Mouse (Mus musculus) urinary bladder, adult 18-20 months (tissue): ENCODE measurements around the gene Strn4.

Source experiments
- DNase-seq, 2 experiments: peaks; one replicate each; pipeline ENCODE4 v3.0.0; 2022; ENCODE audit warnings: low spot score in 2 of 2, mixed read lengths in 2 of 2

Gene Strn4

DNA sequence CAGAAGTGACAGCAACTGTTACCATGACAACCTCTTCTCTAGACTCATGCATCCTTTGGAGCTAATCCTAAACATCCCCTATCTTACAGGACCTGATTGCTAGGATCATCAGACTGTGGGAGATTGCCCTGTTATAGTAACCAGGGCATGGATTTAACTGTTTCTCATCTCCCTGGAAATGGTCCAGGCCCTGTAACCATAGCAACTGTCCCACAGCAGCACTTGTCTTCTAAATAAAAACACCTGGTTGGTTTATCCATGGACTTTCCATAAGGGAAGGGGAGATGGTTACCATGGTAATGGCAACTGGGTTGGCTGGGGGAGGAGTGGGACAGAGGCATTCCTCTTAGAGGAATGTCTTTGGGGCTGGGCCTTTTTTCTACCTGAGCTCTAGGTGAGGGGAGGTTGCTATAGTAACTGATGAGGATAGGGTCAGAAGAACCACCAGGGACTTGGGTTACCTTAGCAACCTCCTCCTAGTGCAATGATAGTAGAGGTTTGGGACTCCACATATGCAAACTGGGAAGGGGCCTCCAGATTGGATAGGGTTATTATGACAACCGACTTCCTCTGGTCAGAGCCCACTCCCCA is at the start of gene Strn4:
Strn4 (plus strand) TSS at position 539 of the 591 bp plus-strand sequence.
- no peak for DNase-seq

DNA sequence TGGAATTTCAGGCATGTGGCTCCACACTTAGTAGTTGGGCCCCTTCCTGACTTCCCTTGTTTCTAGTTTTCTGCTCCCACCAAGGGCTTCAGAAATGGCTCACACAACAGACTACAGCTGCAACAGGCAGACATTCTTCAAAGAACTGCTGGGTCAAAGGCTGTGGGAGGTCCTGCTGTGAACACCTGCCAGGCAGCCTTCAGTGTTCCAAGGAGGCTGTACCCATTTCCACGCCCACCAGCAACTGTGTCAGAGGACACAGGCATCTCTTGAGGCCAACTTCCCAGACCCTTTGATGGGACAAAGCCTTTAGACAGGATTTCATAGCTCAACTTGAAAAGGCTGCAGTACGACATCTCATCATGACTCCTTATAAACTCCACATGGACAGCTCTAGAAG is 49.2 kb upstream of the Strn4 start:
- DNase-seq: no peak

- DNase-seq: no peak
Observed at GRCm38 (mm10) chr7:16775888-16776287, 39.8 kb upstream of the Strn4 start.

GRCm38 (mm10) chr7:16780076-16780475 is 35.6 kb upstream of the Strn4 start:
- peak in 1 of 2 experiments; percentile 74 for DNase-seq

GRCm38 (mm10) chr7:16780825-16781554 is 34.7 kb upstream of the Strn4 start, which contains the start of gene Slc1a5:
Gene Slc1a5 (plus strand): TSS chr7:16781340.
- DNase-seq: peak; percentile 91 to 94

DNA sequence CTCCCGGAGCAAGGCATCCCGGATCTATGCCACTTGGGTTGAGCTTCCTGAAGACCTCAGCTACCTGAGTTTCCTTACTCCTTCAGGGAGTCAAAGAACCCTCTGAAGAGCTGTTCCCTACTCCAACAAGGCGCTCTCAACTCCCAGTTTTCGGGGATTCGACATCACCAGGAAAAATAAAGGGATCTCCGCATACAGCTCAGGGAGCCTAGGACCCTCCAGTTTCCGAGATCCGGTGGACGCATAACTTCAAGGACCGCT is 34.2 kb upstream of the Strn4 start:
- no peak for DNase-seq

GRCm38 (mm10) chr7:16781816-16782554 is 33.7 kb upstream of the Strn4 start:
- DNase-seq: peak in 1 of 2 experiments; percentile 46

DNA sequence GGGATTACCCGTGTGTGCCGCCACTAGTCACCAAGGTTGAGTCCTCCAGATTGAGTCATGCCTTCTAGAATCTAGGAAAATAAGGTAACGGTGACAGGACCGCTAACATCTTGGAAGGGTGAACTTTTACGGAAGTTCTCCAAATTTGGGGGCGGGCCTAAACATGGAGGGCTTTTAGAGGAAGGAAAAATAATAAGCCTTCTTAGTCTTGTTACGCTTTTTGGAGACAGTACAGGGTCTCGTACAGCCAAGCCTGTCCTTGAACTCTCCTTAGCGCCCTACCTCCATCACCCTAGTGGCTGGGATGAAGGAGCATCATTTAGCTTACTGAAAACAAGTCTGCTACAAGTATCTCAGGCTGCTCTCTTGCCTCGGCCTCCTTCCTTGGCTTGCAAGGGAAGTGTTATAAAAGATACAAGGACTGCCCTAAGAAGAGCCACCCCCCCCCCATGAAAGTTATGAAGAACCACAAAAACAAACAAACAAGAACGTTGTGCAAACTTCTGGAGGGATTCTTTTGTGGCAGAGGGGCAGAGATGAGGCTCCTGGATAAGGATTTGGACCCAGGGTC is 33.0 kb upstream of the Strn4 start:
- no peak for DNase-seq

- peak in 1 of 2 experiments; percentile 31 for DNase-seq
Observed at GRCm38 (mm10) chr7:16783224-16783688, 32.4 kb upstream of the Strn4 start.

- peak; percentile 38 to 53 for DNase-seq
Observed at GRCm38 (mm10) chr7:16783758-16784415, 31.8 kb upstream of the Strn4 start.

DNA sequence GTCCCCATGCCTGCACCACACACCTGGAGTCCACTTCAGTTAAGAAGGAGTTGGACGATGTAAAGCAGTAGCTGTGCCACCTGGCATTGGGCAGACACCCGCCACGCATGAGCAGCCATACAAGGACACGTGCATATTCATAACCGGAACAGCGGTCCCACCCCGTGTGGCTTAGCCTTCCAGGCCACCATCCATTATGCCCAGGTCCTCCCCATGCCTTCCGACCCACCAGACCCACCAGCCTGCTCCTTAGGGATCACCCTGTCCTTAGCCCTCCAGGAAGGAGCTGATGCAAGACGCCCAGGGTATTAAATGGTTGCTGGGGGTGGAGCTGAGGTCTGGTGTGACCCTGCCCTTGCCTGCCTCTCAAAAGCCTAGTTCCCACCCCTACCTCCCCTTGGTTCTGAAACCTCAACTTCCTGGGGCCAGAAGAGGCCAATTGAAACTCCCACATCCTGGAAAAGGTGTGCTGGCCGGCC is 31.2 kb upstream of the Strn4 start:
- DNase-seq: no peak

DNA sequence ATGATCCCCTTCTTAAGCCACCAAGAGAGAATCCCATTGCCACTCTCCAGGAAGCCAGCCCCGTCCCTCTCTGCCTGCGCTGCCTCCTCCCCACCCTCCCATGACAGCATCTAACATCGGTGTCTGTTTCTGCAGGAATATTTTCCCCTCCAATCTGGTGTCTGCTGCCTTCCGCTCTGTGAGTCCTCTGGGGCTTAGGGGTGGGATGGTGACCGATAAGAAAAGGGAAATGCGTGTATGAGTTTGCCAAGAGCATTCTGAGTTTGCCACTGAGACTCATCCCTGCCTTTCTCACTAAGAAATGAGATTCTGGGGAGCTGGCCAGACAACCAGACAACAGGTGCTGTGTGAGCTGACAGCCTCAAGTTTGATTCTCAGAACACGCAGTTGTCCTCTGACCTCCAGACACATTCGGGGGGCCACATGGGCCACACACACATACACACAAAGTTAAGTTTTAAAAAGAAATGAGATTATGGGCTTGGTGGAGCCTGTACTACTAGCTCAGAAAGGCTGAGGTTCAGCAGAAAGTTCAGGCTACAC is 30.1 kb upstream of the Strn4 start:
- no peak for DNase-seq

GRCm38 (mm10) chr7:16792316-16792715 is 23.4 kb upstream of the Strn4 start:
- DNase-seq: peak; percentile 26 to 45

- peak in 1 of 2 experiments; percentile 30 for DNase-seq
Observed at GRCm38 (mm10) chr7:16793010-16793725, 22.5 kb upstream of the Strn4 start.

GRCm38 (mm10) chr7:16794886-16795285 is 20.8 kb upstream of the Strn4 start:
- DNase-seq: no peak

GRCm38 (mm10) chr7:16804409-16805028 is 11.2 kb upstream of the Strn4 start:
- DNase-seq: peak in 1 of 2 experiments; percentile 21

GRCm38 (mm10) chr7:16807936-16808335 is 7.8 kb upstream of the Strn4 start:
- DNase-seq: no peak

DNA sequence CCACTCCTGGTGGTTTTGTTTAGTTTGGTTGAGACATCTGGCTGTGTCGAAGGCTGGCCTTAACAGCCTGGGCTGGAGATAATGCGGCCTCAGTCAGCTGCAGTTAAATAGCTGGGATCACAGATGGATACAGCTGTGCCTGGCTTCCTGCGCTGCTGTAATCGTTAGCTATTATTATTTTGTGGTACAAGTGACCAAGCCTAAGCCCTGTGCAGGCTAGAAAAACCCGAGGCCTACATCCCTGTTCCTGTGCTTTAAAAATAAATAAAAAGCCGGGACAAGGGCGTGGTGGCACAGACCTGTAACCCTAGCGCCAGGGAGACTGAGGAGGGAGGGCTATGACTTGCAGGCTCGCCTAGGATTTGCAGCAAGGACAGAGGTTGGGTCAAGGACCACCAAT is 7.0 kb upstream of the Strn4 start:
- DNase-seq: no peak

DNA sequence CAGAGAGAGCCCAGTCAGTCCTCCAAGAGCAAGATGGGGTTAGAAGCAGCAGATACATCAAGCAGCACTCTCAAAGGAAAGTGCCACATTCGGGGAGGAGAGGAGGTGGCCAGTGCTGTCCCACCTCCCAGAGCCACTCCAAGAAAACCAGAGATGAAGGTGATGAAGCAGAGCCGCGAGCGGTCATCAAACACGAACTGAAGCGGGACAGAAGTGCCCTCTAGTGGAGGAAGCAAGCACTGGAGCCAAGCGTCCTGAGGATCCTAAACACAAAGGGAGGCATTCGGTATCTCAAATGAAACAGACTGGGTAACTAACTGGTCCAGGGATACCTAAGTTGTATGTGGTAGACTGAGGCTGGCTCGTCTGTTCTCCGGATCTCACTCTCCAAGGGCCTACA is 6.0 kb upstream of the Strn4 start:
- DNase-seq: peak; percentile 53 to 59

- no peak for DNase-seq
Observed at GRCm38 (mm10) chr7:16810399-16810919, 5.2 kb upstream of the Strn4 start.
